Mouse (Mus musculus): ENCODE measurements around the gene Med13l.
A peak's percentile ranks its signal among the peaks of the same experiment; 100 is the strongest.

The Med13l gene

GRCm38 (mm10) chr5:118732651-118733050 is 172.2 kb downstream of the Med13l start:
- DNase-seq (ENCODE audit: low spot score in 2 of 2): no peak

GRCm38 (mm10) chr5:118733566-118733965 is 173.1 kb downstream of the Med13l start:
- no peak for DNase-seq (ENCODE audit: low spot score in 2 of 2)

- no peak for DNase-seq (ENCODE audit: low spot score in 2 of 2)
These were observed 174.0 kb downstream of the Med13l start for GRCm38 (mm10) chr5:118734455-118734854.

DNA sequence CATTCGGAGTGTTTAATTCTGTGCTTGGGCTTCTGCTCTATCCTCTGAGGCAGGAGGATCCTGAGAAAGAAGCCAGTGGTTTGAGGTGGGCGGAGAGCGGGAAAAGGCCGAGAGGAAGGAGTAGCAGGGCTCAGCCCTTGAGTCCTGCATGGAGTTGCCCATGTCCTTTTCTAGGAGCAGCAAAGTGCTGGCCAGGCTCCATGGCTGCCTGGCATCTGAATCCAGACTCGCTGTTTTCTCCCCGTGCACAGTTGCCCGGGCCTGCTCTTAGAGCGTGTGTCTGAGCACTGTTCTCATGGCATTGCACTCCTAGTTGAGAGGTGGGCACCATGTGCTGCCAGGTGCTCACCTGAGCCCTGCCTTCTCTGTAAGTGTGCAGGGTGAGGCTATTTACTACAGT is 175.3 kb downstream of the Med13l start:
- no peak for DNase-seq (ENCODE audit: low spot score in 2 of 2)

DNA sequence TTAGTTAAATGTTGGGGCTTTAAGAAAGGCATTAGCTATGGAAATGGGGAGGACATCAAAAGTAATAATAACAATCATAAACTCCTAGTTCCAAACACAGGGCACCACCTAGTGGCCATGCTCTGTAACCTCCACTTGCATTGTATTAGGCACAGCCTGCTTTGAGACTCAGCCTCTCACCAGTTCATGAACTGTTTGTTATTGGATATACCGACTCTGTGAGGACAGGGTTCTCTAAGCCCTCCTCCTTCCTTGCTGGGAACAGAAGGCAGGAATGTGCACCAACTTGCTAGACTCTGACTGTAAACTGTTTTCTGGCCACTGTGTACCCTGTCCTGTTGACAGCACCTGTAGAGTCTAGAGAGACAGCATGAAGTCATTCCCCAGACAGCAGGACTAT is 177.1 kb downstream of the Med13l start:
- DNase-seq (ENCODE audit: low spot score in 2 of 2): peak; percentile 63 to 66

DNA sequence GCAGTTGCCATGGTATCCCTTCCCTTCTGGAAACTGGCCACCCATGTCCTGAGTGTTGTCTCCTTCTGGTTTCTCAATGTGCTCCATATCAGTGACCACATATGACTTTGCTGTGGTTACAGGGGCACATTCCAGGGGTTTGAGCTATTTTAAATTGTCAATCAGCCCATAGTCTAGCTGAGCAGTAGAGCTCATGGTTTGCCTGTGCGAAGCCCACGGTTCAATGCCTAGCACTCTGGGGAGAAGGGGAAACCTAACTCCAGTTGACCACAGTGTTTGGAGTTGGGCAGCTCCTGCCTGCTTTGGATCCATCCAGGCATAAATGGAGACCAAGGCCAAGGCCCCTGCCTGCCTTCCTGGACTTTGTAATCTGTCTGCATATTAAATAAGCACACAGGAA is 182.6 kb downstream of the Med13l start:
- DNase-seq (ENCODE audit: low spot score in 2 of 2): no peak

DNA sequence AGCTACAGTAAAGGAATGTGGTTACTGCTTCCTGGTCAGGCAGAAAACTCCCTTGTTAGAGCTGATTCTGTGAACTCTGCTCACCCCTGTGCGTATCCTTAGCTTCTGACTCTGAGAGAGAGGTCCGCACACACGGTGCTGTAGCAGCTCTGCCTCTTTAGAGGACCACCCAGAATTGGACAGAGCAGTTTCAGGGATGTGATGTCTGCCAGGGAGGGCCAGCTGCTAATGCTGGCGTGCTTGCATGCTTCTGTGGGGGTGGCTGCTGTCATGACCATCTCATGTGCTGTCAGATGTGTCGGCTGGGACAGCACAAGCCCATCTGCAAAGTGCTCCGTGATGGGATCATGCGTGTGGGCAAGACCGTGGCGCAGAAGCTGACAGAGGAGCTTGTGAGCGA is 186.5 kb downstream of the Med13l start:
- no peak for DNase-seq (ENCODE audit: low spot score in 2 of 2)

GRCm38 (mm10) chr5:118751446-118752179 is 191.1 kb downstream of the Med13l start:
- no peak for DNase-seq (ENCODE audit: low spot score in 2 of 2)

DNA sequence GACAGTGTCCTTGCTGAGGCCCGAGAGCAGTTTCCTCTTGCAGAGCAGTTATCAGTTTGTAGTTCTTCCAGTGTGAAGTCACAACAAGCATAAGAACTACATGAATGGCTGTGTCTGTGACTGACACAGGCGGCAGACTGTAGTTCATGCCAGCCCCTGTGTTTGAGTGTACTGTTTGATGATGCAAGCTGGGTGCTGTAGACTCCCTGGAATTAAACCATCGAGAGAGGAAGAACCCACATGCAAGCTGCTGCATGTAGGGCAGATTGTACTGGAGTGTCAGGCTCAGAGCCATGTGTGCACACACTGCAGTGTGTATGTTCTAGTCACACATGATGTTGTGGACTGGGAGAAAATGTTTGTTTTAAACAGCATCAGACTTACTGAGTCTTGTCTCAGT is 192.4 kb downstream of the Med13l start:
- no peak for DNase-seq (ENCODE audit: low spot score in 2 of 2)

- DNase-seq (ENCODE audit: low spot score in 2 of 2): no peak
These were observed 193.1 kb downstream of the Med13l start for GRCm38 (mm10) chr5:118753471-118754044.

DNA sequence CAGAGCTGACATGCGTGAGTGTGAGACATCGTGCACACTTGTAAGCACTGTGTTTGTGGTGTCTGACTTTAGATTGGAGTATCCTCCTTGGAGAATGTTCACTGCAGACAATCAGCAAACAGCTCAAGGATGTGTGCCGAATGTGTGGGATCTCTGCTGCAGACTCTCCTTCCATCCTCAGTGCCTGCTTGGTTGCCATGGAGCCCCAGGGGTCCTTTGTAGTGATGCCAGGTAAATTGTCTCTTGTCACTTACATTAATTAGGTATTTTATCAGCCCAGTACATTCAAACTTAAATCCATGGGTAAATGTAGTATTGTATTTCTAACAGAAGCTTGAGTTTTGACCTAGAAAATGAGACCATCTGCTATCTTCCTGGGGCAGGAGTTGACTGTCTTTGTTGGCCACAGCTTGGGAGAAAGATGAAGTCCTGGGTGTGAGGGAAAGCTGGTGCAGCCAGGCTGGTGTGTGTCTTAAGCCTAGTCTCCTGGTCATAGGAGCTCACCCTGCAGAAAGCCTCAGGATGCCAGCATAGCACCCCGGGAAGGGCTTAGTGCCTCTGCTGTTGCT is 193.8 kb downstream of the Med13l start:
- no peak for DNase-seq (ENCODE audit: low spot score in 2 of 2)

DNA sequence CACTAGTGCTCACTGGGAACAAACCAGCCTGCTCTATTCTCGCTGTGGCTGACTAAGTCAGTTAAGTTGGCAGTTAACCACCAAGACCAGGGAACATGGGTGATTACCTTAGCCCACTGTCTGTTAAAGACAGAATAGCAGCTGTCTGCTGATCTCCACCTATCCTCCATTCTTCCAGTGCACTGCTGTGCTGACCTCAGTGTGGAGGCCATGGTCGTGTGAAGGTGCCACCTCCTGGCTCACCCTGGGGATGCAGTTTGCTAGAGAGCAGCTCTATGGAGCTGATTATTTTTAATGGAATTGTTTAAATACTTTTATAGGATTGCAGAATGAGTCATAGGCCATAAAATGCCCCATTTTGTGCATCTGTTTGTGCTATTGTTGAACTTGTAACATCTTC is 195.6 kb downstream of the Med13l start:
- DNase-seq (ENCODE audit: low spot score in 2 of 2): no peak

- DNase-seq (ENCODE audit: low spot score in 2 of 2): no peak
These were observed 197.2 kb downstream of the Med13l start for GRCm38 (mm10) chr5:118757396-118758301.

GRCm38 (mm10) chr5:118760986-118761385 is 200.5 kb downstream of the Med13l start:
- no peak for DNase-seq (ENCODE audit: low spot score in 2 of 2)

DNA sequence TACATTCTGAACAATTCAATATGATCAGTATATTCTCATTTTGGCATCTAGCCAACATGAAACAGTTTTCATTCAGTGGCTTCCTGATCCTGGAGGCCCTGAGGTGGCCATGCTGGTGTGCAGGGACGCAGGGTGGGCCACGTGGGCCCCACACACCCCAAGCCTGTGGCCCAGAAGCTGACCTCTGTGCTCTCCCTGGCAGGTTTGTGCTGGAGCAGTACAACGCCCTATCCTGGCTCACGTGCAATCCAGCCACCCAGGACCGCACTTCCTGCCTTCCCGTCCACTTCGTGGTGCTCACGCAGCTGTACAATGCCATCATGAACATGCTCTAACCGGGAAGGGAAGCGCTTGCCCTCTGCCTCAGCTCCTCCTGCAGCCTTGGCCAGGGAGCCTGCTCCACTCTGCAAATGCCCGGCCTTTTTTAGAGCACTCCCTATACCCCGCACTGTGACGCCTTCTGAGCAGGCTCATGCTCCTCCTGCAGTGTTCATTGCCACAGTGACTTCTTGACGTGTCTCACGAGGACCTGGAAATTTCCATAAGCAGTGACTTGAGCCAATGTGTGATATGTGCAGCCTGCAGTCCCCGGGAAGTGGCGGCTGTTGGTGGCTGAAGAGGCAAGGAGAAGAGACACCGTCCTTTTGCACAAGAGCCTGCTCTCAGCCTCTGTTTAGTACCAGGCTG is 202.2 kb downstream of the Med13l start:
- DNase-seq (ENCODE audit: low spot score in 2 of 2): peak in 1 of 2 experiments; percentile 51

DNA sequence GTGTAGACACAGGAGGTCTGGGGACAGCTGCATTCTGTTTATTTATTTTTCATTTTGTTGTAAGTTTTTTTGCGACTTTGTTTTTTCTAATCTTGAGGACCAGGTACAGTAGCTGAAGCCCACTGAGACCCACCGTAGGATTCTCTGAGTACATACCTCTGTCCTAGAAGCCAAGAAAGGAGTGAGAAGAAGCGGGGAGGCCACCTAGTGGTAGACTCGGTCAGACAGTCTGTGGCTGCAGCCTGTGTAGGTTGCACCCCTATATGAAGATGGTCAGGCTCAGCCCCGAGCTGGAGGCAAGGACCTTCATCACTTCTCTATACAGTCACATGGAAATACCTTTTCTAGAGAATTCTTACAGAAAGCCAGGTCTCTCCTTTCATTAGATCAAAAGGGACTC is 202.9 kb downstream of the Med13l start:
- DNase-seq (ENCODE audit: low spot score in 2 of 2): peak in 1 of 2 experiments; percentile 61

DNA sequence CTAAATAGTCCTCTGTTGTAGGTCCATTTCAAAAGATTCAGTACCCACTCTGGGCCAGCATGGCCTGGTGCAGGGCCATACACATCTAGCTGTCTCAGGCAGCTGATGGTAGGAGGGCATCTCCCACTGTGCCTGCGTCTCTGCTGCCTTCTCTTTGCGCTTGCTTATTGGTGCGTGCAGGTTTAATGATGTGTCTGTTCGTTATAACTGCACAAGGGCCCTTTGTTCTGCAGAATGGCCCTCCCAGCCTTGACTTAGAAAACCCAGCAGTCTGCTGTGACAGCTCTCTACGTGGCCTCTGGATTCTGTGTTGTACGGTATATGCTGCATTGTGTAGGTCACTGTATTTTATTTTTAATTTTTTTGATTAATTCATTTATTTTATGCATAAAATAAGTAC is 208.7 kb downstream of the Med13l start:
- no peak for DNase-seq (ENCODE audit: low spot score in 2 of 2)

GRCm38 (mm10) chr5:118773866-118774265 is 213.4 kb downstream of the Med13l start:
- DNase-seq (ENCODE audit: low spot score in 2 of 2): peak in 1 of 2 experiments; percentile 64

DNA sequence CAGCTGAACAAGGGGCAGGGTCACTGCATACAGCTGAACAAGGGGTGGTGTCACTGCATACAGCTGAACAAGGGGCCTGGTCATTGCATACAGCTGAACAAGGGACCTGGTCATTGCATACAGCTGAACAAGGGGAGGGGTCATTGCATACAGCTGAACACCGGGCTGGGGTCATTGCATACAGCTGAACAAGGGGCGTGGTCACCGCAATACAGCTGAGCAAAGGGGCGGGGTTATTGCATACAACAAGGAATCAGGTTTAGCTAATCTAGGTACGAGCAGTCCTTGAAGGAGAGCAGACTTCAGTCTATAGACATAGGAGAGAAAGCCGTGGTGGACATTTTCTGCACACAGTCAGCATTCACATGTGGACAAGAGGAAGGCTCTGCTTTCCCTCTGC is 215.9 kb downstream of the Med13l start:
- no peak for DNase-seq (ENCODE audit: low spot score in 2 of 2)

DNA sequence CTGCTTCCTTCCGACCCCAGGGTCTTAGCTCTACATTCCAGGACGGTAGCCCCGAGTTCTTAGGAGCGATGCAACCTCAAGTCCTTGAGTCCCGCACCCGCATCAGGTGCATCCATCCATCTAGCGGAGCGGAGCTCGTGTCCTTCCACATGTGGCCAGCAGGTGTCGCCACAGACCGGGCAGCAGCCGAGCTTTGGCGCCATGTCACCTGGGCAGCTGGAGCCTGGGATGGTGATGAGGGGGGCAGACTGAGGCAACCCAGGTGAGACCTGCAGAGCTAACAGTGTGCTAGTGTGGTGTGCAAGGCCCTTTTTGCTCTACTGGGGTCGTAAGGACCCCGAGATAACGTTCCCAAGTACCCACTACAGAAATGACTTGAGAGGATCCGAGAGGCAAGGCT is 221.1 kb downstream of the Med13l start:
- peak; percentile 73 to 78 for DNase-seq (ENCODE audit: low spot score in 2 of 2)

GRCm38 (mm10) chr5:118782139-118782538 is 221.7 kb downstream of the Med13l start:
- no peak for DNase-seq (ENCODE audit: low spot score in 2 of 2)

DNA sequence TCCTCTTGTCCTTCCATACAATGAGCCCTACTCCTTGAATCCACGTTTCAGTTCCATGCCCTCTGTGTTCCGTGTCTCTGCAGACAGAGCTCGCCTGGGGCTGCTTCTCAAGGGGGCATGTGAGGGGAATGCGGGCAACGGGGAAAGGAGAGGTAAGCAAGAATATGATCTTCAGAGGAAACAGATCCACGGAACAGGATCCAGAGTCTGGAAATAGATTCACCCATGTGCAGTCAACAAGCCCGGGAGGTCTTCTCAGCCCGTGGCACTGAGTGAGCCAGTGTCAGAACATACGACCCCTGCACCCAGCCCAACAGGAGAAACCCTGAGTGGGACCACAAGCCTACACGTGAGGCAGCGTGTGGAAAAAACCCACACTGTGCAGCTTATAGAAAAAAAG is 228.7 kb downstream of the Med13l start:
- no peak for DNase-seq (ENCODE audit: low spot score in 2 of 2)
